Mouse (Mus musculus) gastrocnemius, adult 8-10 months (tissue): ENCODE data around the gene Psmd4. TPM values are rescaled to one million over a fixed set of nuclear protein-coding genes. Genes with fewer than 3 reads are reported as not detected.
"Not testable (repeated sequence)": the region's sequence is repeated elsewhere in the genome, so short reads cannot be mapped to it uniquely, and the experiment has no call there.

Experiments used
- DNase-seq, 2 experiments: peaks; one replicate each; pipeline ENCODE4 v3.0.0; 2022; ENCODE audit warnings: low spot score in 2 of 2
- total RNA-seq, 4 experiments: library from RNA; stranded (reverse); gene quantifications; 2 replicates each; pipeline ENCODE4 v1.2.4; 2022

The Psmd4 gene
- 100 to 1,000 TPM; 191 to 247 (median 221) TPM for total RNA-seq

- DNase-seq, result peak; percentile 97
Measured at GRCm38 (mm10) chr3:95042166-95042837, at the start of gene Psmd4. Gene Psmd4, minus strand, starts transcription at chr3:95042614.

- no peak for DNase-seq
Measured at GRCm38 (mm10) chr3:95088071-95088470, 45.7 kb upstream of the Psmd4 start.

GRCm38 (mm10) chr3:95071606-95072005 is 29.2 kb upstream of the Psmd4 start:
- peak in 1 of 2 experiments; percentile 20 for DNase-seq

- DNase-seq, result no peak
Measured at GRCm38 (mm10) chr3:95066570-95066969, 24.2 kb upstream of the Psmd4 start.

GRCm38 (mm10) chr3:95066095-95066494 is 23.7 kb upstream of the Psmd4 start:
- DNase-seq, result no peak

- no peak for DNase-seq
Measured at GRCm38 (mm10) chr3:95065553-95065952, 23.1 kb upstream of the Psmd4 start.

GRCm38 (mm10) chr3:95063741-95064140 is 21.3 kb upstream of the Psmd4 start:
- no peak for DNase-seq

GRCm38 (mm10) chr3:95058078-95058477 is 15.7 kb upstream of the Psmd4 start:
- no peak for DNase-seq

- DNase-seq, result no peak
Measured at GRCm38 (mm10) chr3:95056275-95056674, 13.9 kb upstream of the Psmd4 start.

GRCm38 (mm10) chr3:95054481-95055260 is 12.3 kb upstream of the Psmd4 start:
- DNase-seq, result no peak

GRCm38 (mm10) chr3:95053701-95054100 is 11.3 kb upstream of the Psmd4 start:
- DNase-seq, result no peak

- no peak for DNase-seq
Measured at GRCm38 (mm10) chr3:95052959-95053358, 10.5 kb upstream of the Psmd4 start.

- no peak for DNase-seq
Measured at GRCm38 (mm10) chr3:95047914-95048313, 5.5 kb upstream of the Psmd4 start.

GRCm38 (mm10) chr3:95046462-95047057 is 4.1 kb upstream of the Psmd4 start:
- DNase-seq, result no peak

GRCm38 (mm10) chr3:95043251-95043650 is 837 bp upstream of the Psmd4 start:
- DNase-seq, result no peak

- peak in 1 of 2 experiments; percentile 12 for DNase-seq
Measured at GRCm38 (mm10) chr3:95042838-95043229, 420 bp upstream of the Psmd4 start.

- no peak for DNase-seq
Measured at GRCm38 (mm10) chr3:95041625-95042024, 789 bp downstream of the Psmd4 start.

- no peak for DNase-seq
Measured at GRCm38 (mm10) chr3:95029953-95030352, 12.5 kb downstream of the Psmd4 start.

- DNase-seq, result not testable (repeated sequence)
Measured at GRCm38 (mm10) chr3:95029291-95029827, 13.1 kb downstream of the Psmd4 start.

- DNase-seq, result no peak
Measured at GRCm38 (mm10) chr3:95028603-95029002, 13.8 kb downstream of the Psmd4 start.

GRCm38 (mm10) chr3:95027701-95028100 is 14.7 kb downstream of the Psmd4 start:
- DNase-seq, result no peak

- DNase-seq, result no peak
Measured at GRCm38 (mm10) chr3:95027057-95027645, 15.3 kb downstream of the Psmd4 start.
